In the genomic region with DNA sequence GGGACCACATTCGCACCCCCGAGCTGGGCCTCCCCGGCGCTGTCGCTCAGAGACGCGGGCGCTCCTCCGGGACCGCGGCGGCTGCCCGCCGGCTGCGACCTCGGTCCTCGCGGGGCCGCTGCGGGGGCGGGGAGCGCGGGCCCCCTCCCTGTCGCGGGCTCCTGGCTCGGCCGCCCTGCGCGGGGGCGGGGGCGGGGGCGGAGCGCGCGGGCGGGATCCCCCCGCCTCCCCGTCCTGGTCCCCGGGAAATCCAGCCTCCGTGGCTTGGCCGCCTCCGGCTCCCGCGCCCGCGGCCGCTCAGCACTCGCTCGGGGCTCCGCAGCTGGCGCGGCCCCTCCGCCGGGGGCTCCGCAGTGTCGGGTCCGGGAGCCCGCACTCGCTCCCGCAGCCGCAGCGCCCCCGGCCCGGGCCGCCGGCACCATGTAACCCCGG, we compare ENCODE assay signal across 8 mouse cellular contexts. TPM values are rescaled to one million over a fixed set of nuclear protein-coding genes. Genes with fewer than 3 reads are reported as not detected.
DNase-seq lines count a peak whose midpoint lies in the region; ATAC-seq and TF ChIP-seq lines count a peak whose summit lies in the region.

A gene (plus strand): TSS at position 291 of the 432 bp plus-strand sequence.

- peak; percentile 16 for ATAC-seq in granulocyte monocyte progenitor cell, adult 5-6 weeks (replicated peaks; ENCODE audit: poor library complexity, severe bottlenecking)
- ATAC-seq in lung, embryonic 16.5 days (ENCODE audit: low read depth): peak; percentile 77
- ATAC-seq in stomach, embryonic 14.5 days (ENCODE audit: insufficient number of reproducible peaks, insufficient read depth, low FRiP score, low read depth): peak; percentile 35

- peaks cover 8% of the 10 kb centered on the region for H3K4me1 ChIP-seq in spleen, adult 2 months (ENCODE audit: control insufficient read depth, insufficient read depth, insufficient read length)
- peaks cover 36% of the 10 kb centered on the region for H3K4me1 ChIP-seq in cerebellum, adult 2 months (ENCODE audit: control insufficient read depth, insufficient read depth, low read length)
- H3K4me1 ChIP-seq in lung, embryonic 16.5 days (replicated peaks; ENCODE audit: control insufficient read depth, insufficient read depth, low read length): peaks cover 14% of the 10 kb centered on the region
- H3K4me1 ChIP-seq in stomach, embryonic 14.5 days (ENCODE audit: control insufficient read depth, insufficient read depth, low read length): peaks cover 6% of the 10 kb centered on the region; the same call in 1 of the 2 replicates

- H3K36me3 ChIP-seq in spleen, adult 2 months (ENCODE audit: control insufficient read depth, insufficient read depth, low read length): no peaks in the 10 kb centered on the region
- H3K36me3 ChIP-seq in lung, embryonic 16.5 days (ENCODE audit: control insufficient read depth, insufficient read depth, low read length): no peaks in the 10 kb centered on the region
- no peaks in the 10 kb centered on the region for H3K36me3 ChIP-seq in stomach, embryonic 14.5 days (ENCODE audit: control insufficient read depth, insufficient read depth, low read length)

- H3K27me3 ChIP-seq in spleen, adult 2 months (ENCODE audit: control insufficient read depth, insufficient read depth, low read length): peaks cover 19% of the 10 kb centered on the region
- H3K27me3 ChIP-seq in cerebellum, adult 2 months (ENCODE audit: control insufficient read depth, insufficient read depth, low read length): no peaks in the 10 kb centered on the region
- H3K27me3 ChIP-seq in lung, embryonic 16.5 days (ENCODE audit: control insufficient read depth, insufficient read depth, low read depth, low read length): peaks cover 35% of the 10 kb centered on the region
- peaks cover 32% of the 10 kb centered on the region for H3K27me3 ChIP-seq in stomach, embryonic 14.5 days (ENCODE audit: control insufficient read depth, insufficient read depth, low read length)

- DNase-seq in spleen, adult 2 months (ENCODE audit: low read depth in 1 of 2, low spot score in 2 of 2): no peak
- DNase-seq in spleen, postnatal 14 days (ENCODE audit: low spot score in 2 of 2): no peak
- peak; percentile 80 to 84 for DNase-seq in cerebellum, adult 2 months
- peak; percentile 2 to 34 for DNase-seq in kidney, postnatal 25 days
- no peak for DNase-seq in spleen, postnatal 10 days (ENCODE audit: low spot score in 2 of 2)

- TF ChIP-seq CTCF in spleen, adult 2 months (IDR thresholded peaks at IDR 0.05; ENCODE audit: extremely low read depth, insufficient read depth, insufficient read length, insufficient replicate concordance): no peak
- TF ChIP-seq CTCF in cerebellum, adult 2 months (IDR thresholded peaks at IDR 0.05; ENCODE audit: borderline replicate concordance, insufficient read depth, low read depth, low read length): no peak

- no peak for TF ChIP-seq POLR2A in spleen, adult 2 months (IDR thresholded peaks at IDR 0.05; ENCODE audit: low read depth, low read length)
- TF ChIP-seq POLR2A in cerebellum, adult 2 months (IDR thresholded peaks at IDR 0.05; ENCODE audit: borderline replicate concordance, insufficient read depth, low read length): peak; percentile 36; the same call in 1 of the 2 replicates

- H3K4me2 ChIP-seq in lung, embryonic 16.5 days (ENCODE audit: low read depth, low read length): peak within 1 kb of the TSS; percentile 100
- H3K4me2 ChIP-seq in stomach, embryonic 14.5 days (replicated peaks; ENCODE audit: low read depth, low read length): peak within 1 kb of the TSS; percentile 100

- WGBS in spleen, adult 2 months: 1% methylated on average over 43 of the region's 67 CpGs
- 1% methylated on average over 65 of the region's 67 CpGs for WGBS in cerebellum, adult 2 months
- 0% methylated on average over 18 of the region's 67 CpGs for WGBS in lung, embryonic 16.5 days
- WGBS in stomach, embryonic 14.5 days: under 1% methylated on average over 51 of the region's 67 CpGs

- H3K9ac ChIP-seq in lung, embryonic 16.5 days (ENCODE audit: low read length): peak within 1 kb of the TSS; percentile 69
- peak within 1 kb of the TSS; percentile 33 for H3K9ac ChIP-seq in stomach, embryonic 14.5 days (replicated peaks; ENCODE audit: low read depth, low read length)

- H3K9me3 ChIP-seq in lung, embryonic 16.5 days (ENCODE audit: control insufficient read depth, low read length): no peaks in the 10 kb centered on the region
- H3K9me3 ChIP-seq in stomach, embryonic 14.5 days (ENCODE audit: control insufficient read depth, low read depth, low read length): no peaks in the 10 kb centered on the region

- peak within 1 kb of the TSS; percentile 39 for H3K4me3 ChIP-seq in spleen, adult 2 months (ENCODE audit: extremely low read depth, insufficient read depth, insufficient read length)
- peak within 1 kb of the TSS; percentile 100 for H3K4me3 ChIP-seq in cerebellum, adult 2 months (replicated peaks; ENCODE audit: insufficient read depth, low read depth, low read length)
- H3K4me3 ChIP-seq in lung, embryonic 16.5 days (ENCODE audit: low read length): peak within 1 kb of the TSS; percentile 72
- H3K4me3 ChIP-seq in stomach, embryonic 14.5 days (ENCODE audit: low read depth, low read length): peak within 1 kb of the TSS; percentile 63

- H3K27ac ChIP-seq in spleen, adult 2 months (ENCODE audit: insufficient read depth, low read length): no peak within 1 kb of the TSS
- H3K27ac ChIP-seq in cerebellum, adult 2 months (ENCODE audit: insufficient read depth, low read length): peak within 1 kb of the TSS; percentile 100
- H3K27ac ChIP-seq in lung, embryonic 16.5 days (ENCODE audit: low read length): no peak within 1 kb of the TSS
- H3K27ac ChIP-seq in stomach, embryonic 14.5 days (ENCODE audit: low read length): no peak within 1 kb of the TSS

RNA-seq across cellular contexts. Expression of the gene that starts here (rescaled TPM):
- polyA plus RNA-seq in spleen, adult 2 months (2012; rRNA removed): 0.85 and 1.1 TPM in 2 replicates
- 56.1 and 59.8 TPM in 2 replicates for polyA plus RNA-seq in cerebellum, adult 2 months (2012; rRNA removed)
- not detected in 2 replicates for total RNA-seq in granulocyte monocyte progenitor cell, adult 5-6 weeks (2014; fragmentation: Nextera tagmentation)
- total RNA-seq in granulocyte monocyte progenitor cell, adult 5-6 weeks (2017): 0.04 TPM in 1 of 2 replicates, not detected in the other
- polyA plus RNA-seq in lung, embryonic 16.5 days (2015; fragmentation: Nextera tagmentation; extraction: Ambion mirVana): 0.38 and 0.41 TPM in 2 replicates
- 1.5 TPM in 2 replicates for polyA plus RNA-seq in stomach, embryonic 14.5 days (2014; fragmentation: Nextera tagmentation; extraction: Ambion mirVana)

Comparison
In these comparisons a context has a peak if more than half of its experiments do, and no peak if none do; other contexts are left out.
1. RNA of the gene that starts here (polyA plus RNA-seq): 56.1 to 59.8 TPM in cerebellum, adult 2 months; 1.5 TPM in stomach, embryonic 14.5 days, 0.85 to 1.1 TPM in spleen, adult 2 months and 0.38 to 0.41 TPM in lung, embryonic 16.5 days; every median in the first group is over 10 times any median in the second.
2. Peak in ATAC-seq in granulocyte monocyte progenitor cell, adult 5-6 weeks; RNA of the gene not detected or under 1 TPM.
3. Peak in ATAC-seq, H3K4me3 ChIP-seq, H3K9ac ChIP-seq and H3K4me2 ChIP-seq in lung, embryonic 16.5 days; RNA of the gene not detected or under 1 TPM.
4. DNase-seq: peak in cerebellum, adult 2 months (2 of 2) and kidney, postnatal 25 days (2 of 2); none in spleen, adult 2 months (0 of 2), spleen, postnatal 14 days (0 of 2) and spleen, postnatal 10 days (0 of 2).
5. H3K4me3 ChIP-seq: peak in every context shown above with its lines; median percentile 100 in cerebellum, adult 2 months; 72 in lung, embryonic 16.5 days; 63 in stomach, embryonic 14.5 days; 39 in spleen, adult 2 months.
6. ATAC-seq: peak in every context shown above with its lines; median percentile 77 in lung, embryonic 16.5 days; 35 in stomach, embryonic 14.5 days; 16 in granulocyte monocyte progenitor cell, adult 5-6 weeks.